Mouse (Mus musculus) bone marrow macrophage, adult 2 months (primary cell): ENCODE measurements at regions not wholly inside any gene's neighbourhood (a gene's known extent, or its start where the extent isn't known, plus 50 kb on each side); places are given as distances from the start of the nearest gene placed in this dataset.

Experiments used
- CTCF ChIP-seq: IDR thresholded peaks from 2 replicates; pipeline ENCODE4 v1.5.1; 2012; ENCODE audit warnings: low read depth, mild to moderate bottlenecking, low read length, moderate library complexity
- POLR2A ChIP-seq: IDR thresholded peaks from 2 replicates; pipeline ENCODE4 v1.6.1; 2012; ENCODE audit warnings: mild to moderate bottlenecking, low read depth, low read length, borderline replicate concordance

DNA sequence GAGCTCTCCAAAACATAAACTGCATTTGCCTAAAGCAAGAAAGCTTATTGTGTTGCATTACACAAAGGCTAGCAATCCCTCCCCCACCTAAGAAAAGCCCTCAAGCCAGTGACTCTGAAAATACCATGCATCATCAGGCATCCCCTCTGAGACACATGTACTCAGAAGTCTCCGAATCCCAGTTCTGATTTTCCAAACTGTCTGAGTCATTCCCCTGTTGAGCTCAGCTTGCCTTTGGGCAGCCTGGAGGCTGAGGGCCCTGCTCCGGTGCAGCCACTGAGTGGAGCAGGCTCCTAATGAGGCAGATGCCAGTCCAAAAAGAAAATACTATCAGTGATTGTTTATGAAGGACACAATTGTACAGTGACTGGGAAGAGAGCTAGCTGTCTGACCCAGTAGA, 507.5 kb upstream of the Cdh11 start:
- no peak for TF ChIP-seq CTCF
- TF ChIP-seq POLR2A = no peak
